Mouse (Mus musculus) brain, embryonic 14.5 days (tissue): ENCODE measurements around the gene Lrrtm3.

Experiments
- CTCF ChIP-seq: fragments of 200-500 bp; IDR thresholded peaks from 2 replicates; pipeline ENCODE4 v1.5.1; 2012; ENCODE audit warnings: inconsistent platforms, mild to moderate bottlenecking, moderate library complexity, borderline replicate concordance; ENCODE audit not compliant: insufficient read depth, insufficient read length; ENCODE audit errors: extremely low read depth
- POLR2A ChIP-seq: fragments of 200-500 bp; IDR thresholded peaks from 2 replicates; pipeline ENCODE4 v1.6.1; 2012; ENCODE audit warnings: mild to moderate bottlenecking, inconsistent platforms, borderline replicate concordance; ENCODE audit not compliant: poor library complexity, insufficient read depth, insufficient read length, severe bottlenecking; ENCODE audit errors: extremely low read depth

- no peak for TF ChIP-seq POLR2A
- no peak for TF ChIP-seq CTCF
These were observed 111.5 kb downstream of the Lrrtm3 start for GRCm38 (mm10) chr10:63978535-63978934.
